Mouse (Mus musculus) cerebellum, adult 8-10 months (tissue): ENCODE data around the gene Gm20792.
"Not testable (repeated sequence)": the region's sequence is repeated elsewhere in the genome, so short reads cannot be mapped to it uniquely, and the experiment has no call there.

Experiments used
- DNase-seq: peaks from one replicate; pipeline ENCODE4 v3.0.0; 2022

Gene Gm20792

GRCm38 (mm10) chrY:48311555-48311954 is at the start of gene Gm20792:
TSS of gene Gm20792 (plus strand) at chrY:48311855.
- not testable (repeated sequence) for DNase-seq
